7 mouse cellular contexts compared by ENCODE assay signal in the genomic region with DNA sequence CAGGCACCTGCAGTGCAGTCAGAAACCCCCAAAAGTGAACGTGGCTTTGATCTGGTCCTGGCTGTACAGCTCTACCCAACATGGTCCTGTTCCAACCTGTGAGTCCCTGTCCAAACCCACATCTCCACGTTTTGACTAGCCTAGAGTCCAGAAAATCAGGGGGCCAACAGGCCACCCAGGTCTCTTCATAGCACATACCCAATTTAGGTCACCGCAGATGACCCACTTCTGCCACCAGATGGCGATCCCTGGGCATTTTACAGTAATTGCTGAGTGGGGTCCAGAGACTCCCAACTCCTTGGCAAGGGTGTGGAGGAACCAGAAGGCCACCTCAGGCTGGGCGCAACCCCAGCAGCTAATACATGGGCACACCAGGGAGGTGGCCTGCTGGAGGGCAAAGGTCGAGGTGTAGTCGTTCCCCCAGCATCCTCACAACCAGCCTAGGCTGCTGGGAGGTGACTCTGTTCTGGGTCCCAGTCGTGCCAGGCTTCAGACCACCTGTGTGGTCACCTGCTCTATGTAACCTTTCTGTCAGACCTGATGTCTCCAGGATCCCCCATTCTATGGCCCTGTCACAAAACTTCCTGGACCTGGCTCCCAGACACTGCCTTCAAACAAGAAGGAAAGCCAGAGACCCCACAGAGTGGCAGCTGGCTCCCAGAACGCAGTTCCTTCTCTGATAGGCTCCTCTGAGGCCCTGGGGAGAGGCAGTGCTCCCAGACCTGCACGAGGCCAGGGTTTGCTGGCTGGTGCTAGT. TPM values are rescaled to one million over a fixed set of nuclear protein-coding genes. Genes with fewer than 3 reads are reported as not detected.
DNase-seq lines count a peak whose midpoint lies in the region; ATAC-seq and TF ChIP-seq lines count a peak whose summit lies in the region.

No protein-coding gene starts in this region.

- H3K27ac ChIP-seq in hindbrain, embryonic 13.5 days: no peak overlapping the region
- no peak overlapping the region for H3K27ac ChIP-seq in limb, embryonic 14.5 days (replicated peaks; ENCODE audit: low read depth, low read length)
- H3K27ac ChIP-seq in neural tube, embryonic 13.5 days (replicated peaks): no peak overlapping the region

- no peak overlapping the region for H3K4me3 ChIP-seq in E14TG2a.4 (replicated peaks; ENCODE audit: low read length)
- H3K4me3 ChIP-seq in hindbrain, embryonic 13.5 days: no peak overlapping the region
- H3K4me3 ChIP-seq in limb, embryonic 14.5 days (replicated peaks; ENCODE audit: low read length): no peak overlapping the region
- no peak overlapping the region for H3K4me3 ChIP-seq in neural tube, embryonic 13.5 days

- H3K27me3 ChIP-seq in E14TG2a.4 (ENCODE audit: insufficient read depth, low read length): 0 out of 2 replicates have a peak, but pooled peaks cover 5% of the 10 kb centered on the region
- no peaks in the 10 kb centered on the region for H3K27me3 ChIP-seq in hindbrain, embryonic 13.5 days
- no peaks in the 10 kb centered on the region for H3K27me3 ChIP-seq in limb, embryonic 14.5 days (ENCODE audit: control insufficient read depth, insufficient read depth, low read length)
- no peaks in the 10 kb centered on the region for H3K27me3 ChIP-seq in neural tube, embryonic 13.5 days

- no peaks in the 10 kb centered on the region for H3K9me3 ChIP-seq in E14TG2a.4 (ENCODE audit: low read length)
- no peaks in the 10 kb centered on the region for H3K9me3 ChIP-seq in hindbrain, embryonic 13.5 days
- H3K9me3 ChIP-seq in limb, embryonic 14.5 days (ENCODE audit: control insufficient read depth, low read length): no peaks in the 10 kb centered on the region
- no peaks in the 10 kb centered on the region for H3K9me3 ChIP-seq in neural tube, embryonic 13.5 days

- peaks cover 44% of the 10 kb centered on the region for H3K4me1 ChIP-seq in E14TG2a.4 (replicated peaks; ENCODE audit: low read depth, low read length)
- peaks cover 21% of the 10 kb centered on the region for H3K4me1 ChIP-seq in hindbrain, embryonic 13.5 days (replicated peaks)
- no peaks in the 10 kb centered on the region for H3K4me1 ChIP-seq in limb, embryonic 14.5 days (ENCODE audit: control insufficient read depth, insufficient read depth, low read length)
- H3K4me1 ChIP-seq in neural tube, embryonic 13.5 days (replicated peaks): 0 out of 2 replicates have a peak, but pooled peaks cover 10% of the 10 kb centered on the region

- peak; percentile 69 for ATAC-seq in hindbrain, embryonic 13.5 days (ENCODE audit: low FRiP score)
- peak; percentile 62 for ATAC-seq in limb, embryonic 14.5 days (ENCODE audit: low FRiP score, low read depth)
- ATAC-seq in neural tube, embryonic 13.5 days (ENCODE audit: low read depth): peak; percentile 20; the same call in 1 of the 2 replicates
- ATAC-seq in erythroblast, adult 5-6 weeks (replicated peaks; ENCODE audit: low FRiP score, poor library complexity, severe bottlenecking): no peak

- WGBS in hindbrain, embryonic 13.5 days: 34% methylated on average over 10 of the region's 10 CpGs
- 30% methylated on average over 10 of the region's 10 CpGs for WGBS in limb, embryonic 14.5 days
- 39% methylated on average over 10 of the region's 10 CpGs for WGBS in neural tube, embryonic 13.5 days

- no peak for TF ChIP-seq POLR2A in limb, embryonic 14.5 days (IDR thresholded peaks at IDR 0.05; ENCODE audit: borderline replicate concordance, extremely low read depth, insufficient read depth, insufficient read length)

- peak overlapping the region; percentile 11; the same call in 1 of the 2 replicates for H3K9ac ChIP-seq in hindbrain, embryonic 13.5 days
- no peak overlapping the region for H3K9ac ChIP-seq in limb, embryonic 14.5 days (ENCODE audit: low read depth, low read length, severe bottlenecking)
- no peak overlapping the region for H3K9ac ChIP-seq in neural tube, embryonic 13.5 days

- peak; percentile 61 for TF ChIP-seq CTCF in E14TG2a.4 (conservative IDR thresholded peaks at IDR 0.05; ENCODE audit: low read length)

- no peaks in the 10 kb centered on the region for H3K36me3 ChIP-seq in E14TG2a.4 (ENCODE audit: insufficient read depth, low read length)
- no peaks in the 10 kb centered on the region for H3K36me3 ChIP-seq in hindbrain, embryonic 13.5 days
- H3K36me3 ChIP-seq in limb, embryonic 14.5 days (ENCODE audit: control insufficient read depth, insufficient read depth, low read length): no peaks in the 10 kb centered on the region
- H3K36me3 ChIP-seq in neural tube, embryonic 13.5 days: no peaks in the 10 kb centered on the region

- H3K4me2 ChIP-seq in hindbrain, embryonic 13.5 days: no peak overlapping the region
- H3K4me2 ChIP-seq in limb, embryonic 14.5 days (replicated peaks; ENCODE audit: low read depth, low read length, severe bottlenecking): no peak overlapping the region
- no peak overlapping the region for H3K4me2 ChIP-seq in neural tube, embryonic 13.5 days

- DNase-seq in MN1 (ENCODE audit: low spot score): peak; percentile 69
- peak; percentile 83 for DNase-seq in embryo, embryonic 10.5 days (ENCODE audit: low spot score)
- DNase-seq in limb, embryonic 14.5 days (ENCODE audit: low spot score): no peak

RNA-seq across cellular contexts. Expression of a gene that starts 16.6 kb away (rescaled TPM):
- 24.1 and 24.3 TPM in 2 replicates for polyA plus RNA-seq in hindbrain, embryonic 13.5 days (2015; fragmentation: Nextera tagmentation; extraction: Ambion mirVana)
- polyA plus RNA-seq in limb, embryonic 14.5 days (2012; rRNA removed): 14.8 and 19.0 TPM in 2 replicates
- 5.9 and 8.1 TPM in 2 replicates for polyA plus RNA-seq in limb, embryonic 14.5 days (2014; fragmentation: Nextera tagmentation; extraction: Ambion mirVana)
- polyA plus RNA-seq in neural tube, embryonic 13.5 days (2015; fragmentation: Nextera tagmentation; extraction: Ambion mirVana): 28.2 and 34.2 TPM in 2 replicates
- total RNA-seq in erythroblast, adult 5-6 weeks (2015; ENCODE audit: low replicate concordance): 1.3 and 4.4 TPM in 2 replicates
- 0.84 and 1.8 TPM in 2 replicates for total RNA-seq in erythroblast, adult 5-6 weeks (2017; ENCODE audit: low replicate concordance)

RNA-seq across cellular contexts. Expression of a gene that starts 56.3 kb away (rescaled TPM):
- 23.2 and 26.7 TPM in 2 replicates for polyA plus RNA-seq in hindbrain, embryonic 13.5 days (2015; fragmentation: Nextera tagmentation; extraction: Ambion mirVana)
- 26.6 and 31.7 TPM in 2 replicates for polyA plus RNA-seq in limb, embryonic 14.5 days (2012; rRNA removed)
- 23.3 and 23.8 TPM in 2 replicates for polyA plus RNA-seq in limb, embryonic 14.5 days (2014; fragmentation: Nextera tagmentation; extraction: Ambion mirVana)
- polyA plus RNA-seq in neural tube, embryonic 13.5 days (2015; fragmentation: Nextera tagmentation; extraction: Ambion mirVana): 26.1 and 31.3 TPM in 2 replicates
- total RNA-seq in erythroblast, adult 5-6 weeks (2015; ENCODE audit: low replicate concordance): 5.6 and 6.7 TPM in 2 replicates
- total RNA-seq in erythroblast, adult 5-6 weeks (2017; ENCODE audit: low replicate concordance): 2.0 and 7.1 TPM in 2 replicates
